Mouse (Mus musculus) testis, adult 2 months (tissue): ENCODE measurements around the gene Cdc14b.
A peak's percentile ranks its signal among the peaks of the same experiment; 100 is the strongest.

Experiments
- CTCF ChIP-seq: fragments of 200-500 bp; IDR thresholded peaks from 2 replicates; pipeline ENCODE4 v1.5.1; 2012; ENCODE audit warnings: low read depth, mild to moderate bottlenecking, inconsistent platforms, low read length, moderate library complexity; ENCODE audit not compliant: control insufficient read depth, insufficient read depth, insufficient replicate concordance
- POLR2A ChIP-seq: fragments of 200-500 bp; IDR thresholded peaks from 2 replicates; pipeline ENCODE4 v1.6.1; 2012; ENCODE audit warnings: low read depth, mild to moderate bottlenecking, inconsistent platforms, low read length, moderate library complexity; ENCODE audit not compliant: control insufficient read depth

- TF ChIP-seq POLR2A (peak; percentile 60), CTCF (peak; percentile 20; the same call in 1 of the 2 replicates)
Observed at GRCm38 (mm10) chr13:64312024-64312915, 37.2 kb upstream of the Cdc14b start, which contains the start of gene Aaed1.
